Mouse (Mus musculus): ENCODE measurements at regions not wholly inside any gene's neighbourhood (a gene's known extent, or its start where the extent isn't known, plus 50 kb on each side); places are given as distances from the start of the nearest gene placed in this dataset.

DNA sequence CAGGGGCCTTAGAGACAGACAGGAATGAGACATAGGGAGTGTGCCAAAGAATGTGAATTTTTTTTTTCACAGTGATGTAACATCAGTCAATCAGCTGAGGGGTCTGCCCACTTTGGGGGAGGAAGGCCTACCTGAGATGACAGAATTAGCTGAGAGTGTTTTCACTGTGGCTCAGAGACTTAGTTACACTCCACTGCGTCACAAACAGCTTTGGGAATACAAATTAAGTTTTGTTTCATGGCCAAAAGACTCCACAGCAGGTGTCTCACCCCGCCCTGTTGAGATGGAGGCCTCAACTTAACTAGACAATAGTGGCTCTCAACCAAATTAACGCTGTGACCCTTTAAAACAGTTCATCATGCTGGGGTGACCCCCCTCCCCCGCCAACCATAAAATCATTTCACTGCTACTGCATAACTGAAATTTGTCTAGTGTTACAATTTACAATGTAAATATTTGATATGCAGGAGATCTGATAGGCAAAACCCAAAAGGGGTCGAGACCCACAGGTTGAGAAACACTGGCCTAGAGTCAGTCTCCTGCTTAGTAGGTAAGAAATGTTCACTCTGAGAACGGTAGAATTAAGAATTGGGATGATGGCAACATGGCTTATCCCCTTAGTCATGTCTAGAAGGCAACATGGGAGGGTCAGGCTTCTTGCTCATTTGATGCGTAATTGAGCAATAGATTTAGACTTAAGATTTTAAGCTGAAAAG is 184.3 kb downstream of the Katnal1 start:
- no peak for DNase-seq (ENCODE audit: low spot score in 2 of 2)

DNA sequence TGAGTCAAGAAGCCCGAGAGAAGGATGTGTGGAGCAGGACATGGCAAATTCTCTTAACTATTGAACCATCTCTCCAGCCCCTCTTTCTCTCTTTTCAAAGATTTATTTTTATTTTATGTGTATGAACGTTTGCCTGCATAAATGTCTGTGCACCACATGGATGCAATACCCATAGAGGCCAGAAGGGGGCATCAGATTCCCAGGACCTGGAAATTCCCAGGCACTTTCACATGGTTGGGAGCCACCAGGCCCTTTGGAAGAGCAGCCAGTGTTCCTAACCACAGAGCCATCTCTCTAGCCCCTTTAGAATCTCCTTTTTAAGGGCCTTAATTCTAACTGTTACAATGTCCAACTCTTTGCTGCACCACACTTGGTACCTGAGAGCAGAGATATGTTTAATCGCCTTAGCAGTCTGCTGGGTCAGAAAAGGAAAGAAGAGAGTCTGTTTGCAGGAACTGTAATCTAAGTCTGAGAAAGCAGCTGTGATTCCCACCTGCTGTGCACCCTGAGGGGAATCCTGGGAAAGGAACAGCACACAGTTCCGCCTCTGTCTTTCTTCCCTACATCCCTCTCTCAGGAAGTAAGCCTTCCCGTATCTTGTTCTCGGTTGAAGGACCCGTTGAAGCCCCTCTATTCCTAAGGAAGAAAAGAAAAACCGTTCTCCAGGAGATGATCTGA is 186.8 kb downstream of the Katnal1 start:
- DNase-seq (ENCODE audit: low spot score in 2 of 2) = no peak

DNA sequence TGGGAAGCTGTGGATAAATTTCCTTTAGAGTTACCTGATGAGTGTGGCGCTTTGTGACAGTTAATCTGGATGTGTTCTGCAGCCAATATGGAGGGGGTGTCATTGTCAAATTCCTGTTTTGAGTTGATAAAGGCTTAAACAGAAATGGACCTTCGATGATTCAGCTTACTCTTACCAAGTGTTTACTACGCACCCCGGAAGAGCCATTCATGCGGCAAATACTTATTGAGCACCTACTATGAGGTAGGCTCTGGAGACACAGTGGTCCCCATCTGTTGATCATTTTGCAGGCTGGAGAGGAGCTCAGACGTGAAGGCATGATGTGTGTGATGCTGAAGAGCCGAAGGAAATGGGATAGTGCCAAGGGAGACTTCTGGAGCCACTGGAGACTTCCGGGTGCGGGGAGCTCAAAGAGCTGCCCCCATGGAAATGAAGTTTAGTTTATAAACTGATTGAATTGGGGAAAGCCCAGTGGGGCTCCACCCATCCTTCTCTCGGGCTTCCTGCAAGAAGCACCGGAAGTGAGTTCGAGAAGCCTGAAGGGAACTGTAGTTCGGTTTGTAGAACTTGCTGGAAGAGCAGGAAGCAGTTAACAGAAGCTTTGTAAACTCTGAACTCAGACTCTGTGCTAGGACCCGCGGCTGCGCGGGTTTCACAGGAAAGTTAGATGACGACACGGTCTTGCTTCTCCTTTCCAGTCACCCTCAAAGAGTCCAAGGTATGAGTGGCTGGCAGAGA is 187.7 kb downstream of the Katnal1 start:
- no peak for DNase-seq (ENCODE audit: low spot score in 2 of 2)

DNA sequence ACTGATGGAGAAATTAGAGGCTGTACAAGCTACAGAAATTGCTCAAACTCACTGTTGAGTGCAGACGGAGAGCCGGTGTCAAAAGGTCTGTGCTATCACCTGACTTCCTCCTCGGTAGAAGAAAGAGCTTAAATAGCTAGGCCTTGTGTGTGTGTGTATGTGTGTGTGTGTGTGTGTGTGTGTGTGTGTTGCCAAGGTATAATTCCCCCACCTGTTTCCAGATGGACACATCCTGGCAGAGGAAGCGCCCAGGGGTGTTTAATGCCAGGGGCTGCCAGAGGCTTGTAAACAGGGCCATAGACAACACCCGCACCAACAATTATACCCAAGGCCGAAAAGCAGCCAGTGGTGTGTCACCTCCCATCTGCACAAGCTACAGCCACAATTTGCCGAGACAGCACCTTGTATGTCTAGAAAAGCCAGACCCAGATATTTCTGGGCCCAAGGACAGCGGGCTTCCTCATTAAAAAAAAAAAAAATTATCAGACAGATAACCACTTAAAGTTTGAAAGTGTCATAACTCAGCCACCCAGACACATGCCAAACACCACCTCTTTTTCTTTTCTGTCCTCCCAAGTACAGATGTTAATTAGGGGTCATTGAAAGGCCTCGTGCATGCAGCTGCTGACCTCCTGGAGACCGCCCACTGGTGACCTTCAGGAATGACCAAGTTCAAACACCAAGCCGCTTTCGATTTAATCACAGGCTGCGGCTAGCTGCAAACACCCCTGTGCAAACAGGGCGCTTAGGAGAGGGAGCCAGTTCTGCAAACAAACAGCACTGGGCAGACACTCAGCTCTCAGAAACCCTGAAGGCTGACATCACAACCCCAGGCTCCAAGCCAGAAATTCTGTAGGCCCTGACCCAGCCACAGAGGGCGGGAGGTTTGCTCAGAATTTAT is 188.0 kb upstream of the Ubl3 start:
- peak in 1 of 2 experiments; percentile 21 for DNase-seq (ENCODE audit: low spot score in 2 of 2)

DNA sequence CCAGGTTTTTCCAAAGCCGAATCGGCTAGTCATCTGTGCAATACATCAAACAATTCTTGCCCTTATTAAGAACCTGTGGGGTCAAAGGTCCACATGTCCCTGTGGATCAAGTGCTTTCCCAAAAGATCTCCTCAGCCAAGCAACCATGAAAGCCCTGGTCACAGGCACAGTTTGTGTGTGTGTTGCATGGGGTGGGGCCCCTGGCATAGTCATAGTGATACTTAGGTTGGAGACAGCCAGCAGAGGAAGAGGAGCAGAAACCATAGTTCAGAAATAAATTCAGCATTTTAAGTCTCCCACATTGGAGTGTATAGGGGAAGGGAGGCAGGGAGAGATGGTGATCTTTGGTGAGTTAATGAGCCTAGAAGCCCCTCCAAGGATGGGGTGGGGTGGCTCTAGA is 187.1 kb upstream of the Ubl3 start:
- DNase-seq (ENCODE audit: low spot score in 2 of 2) = no peak

DNA sequence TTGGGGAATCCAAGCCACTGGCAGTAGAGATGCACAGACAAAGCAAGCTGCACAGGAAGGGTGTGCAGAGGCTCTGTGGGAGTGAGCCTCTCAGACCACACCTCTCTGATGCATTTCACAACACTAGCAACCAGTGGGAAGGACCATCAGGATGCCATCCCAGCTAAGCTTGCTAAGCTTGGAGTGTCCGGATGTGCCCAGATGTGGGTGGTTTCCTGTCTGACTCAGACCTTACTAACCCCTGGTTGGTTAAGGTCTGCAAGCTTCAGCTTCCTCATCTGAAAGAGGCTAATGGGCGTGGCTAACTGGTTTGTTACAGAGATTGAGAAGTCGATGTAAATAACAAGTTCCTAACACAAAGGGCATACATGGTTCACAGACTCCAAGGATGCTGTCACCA is 186.6 kb upstream of the Ubl3 start:
- DNase-seq (ENCODE audit: low spot score in 2 of 2) = no peak

DNA sequence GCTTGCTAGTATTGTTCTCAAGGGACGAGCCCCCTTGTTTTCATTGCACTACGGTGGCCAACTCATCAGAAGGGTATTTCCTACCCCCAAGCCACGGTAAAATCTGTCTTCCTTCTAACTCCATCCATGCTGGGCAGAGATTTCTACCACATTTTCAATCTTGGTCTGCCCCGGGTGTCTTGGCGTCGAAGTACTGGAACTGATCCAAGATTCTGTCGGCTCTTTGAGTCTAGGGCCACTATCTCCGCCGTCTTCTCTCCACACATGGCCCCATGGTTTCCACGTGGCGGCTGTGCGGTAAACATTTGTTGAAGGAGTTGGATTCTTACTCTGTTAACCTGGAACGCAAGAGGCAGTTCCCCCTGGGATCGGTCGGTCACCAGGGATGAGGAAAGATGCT is 177.0 kb upstream of the Ubl3 start:
- DNase-seq (ENCODE audit: low spot score in 2 of 2) = no peak

DNA sequence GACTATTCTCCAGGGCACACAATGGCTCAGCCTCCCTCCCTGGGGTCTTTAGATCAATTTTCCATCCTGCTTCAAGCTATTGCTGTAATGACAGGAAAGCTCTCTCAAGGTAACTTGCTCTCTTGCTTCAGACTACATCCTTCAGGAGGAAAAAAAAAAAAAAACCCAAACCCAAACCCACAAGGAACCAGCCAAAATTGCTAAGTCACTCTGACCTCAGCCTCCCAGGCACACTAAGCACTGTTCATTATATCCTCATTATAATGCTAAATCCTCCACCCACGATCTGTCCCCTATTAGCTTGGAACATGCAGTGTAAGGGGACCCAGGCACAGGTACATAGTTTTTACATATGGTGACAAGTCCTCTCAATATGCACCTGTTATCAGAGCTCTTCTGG is 175.9 kb upstream of the Ubl3 start:
- DNase-seq (ENCODE audit: low spot score in 2 of 2) = no peak

DNA sequence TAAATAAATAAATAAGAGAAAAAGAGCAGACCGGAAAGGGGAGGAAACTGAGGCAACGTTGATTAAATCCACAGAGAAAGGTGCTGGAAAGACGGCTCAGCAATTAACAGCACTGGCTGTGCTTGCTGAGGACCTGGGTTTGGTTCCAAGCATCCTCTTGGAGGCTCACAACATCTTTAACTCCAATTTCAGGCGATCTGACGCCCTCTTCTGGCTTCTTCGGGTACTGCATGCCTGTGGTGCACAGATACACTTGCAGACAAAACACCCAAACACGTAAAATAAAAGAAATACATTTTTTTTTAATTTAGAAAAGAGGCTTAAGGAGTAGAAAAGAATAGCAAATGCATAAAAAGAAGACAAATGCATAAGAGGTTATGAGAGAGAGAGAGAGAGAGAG is 173.9 kb upstream of the Ubl3 start:
- no peak for DNase-seq (ENCODE audit: low spot score in 2 of 2)

DNA sequence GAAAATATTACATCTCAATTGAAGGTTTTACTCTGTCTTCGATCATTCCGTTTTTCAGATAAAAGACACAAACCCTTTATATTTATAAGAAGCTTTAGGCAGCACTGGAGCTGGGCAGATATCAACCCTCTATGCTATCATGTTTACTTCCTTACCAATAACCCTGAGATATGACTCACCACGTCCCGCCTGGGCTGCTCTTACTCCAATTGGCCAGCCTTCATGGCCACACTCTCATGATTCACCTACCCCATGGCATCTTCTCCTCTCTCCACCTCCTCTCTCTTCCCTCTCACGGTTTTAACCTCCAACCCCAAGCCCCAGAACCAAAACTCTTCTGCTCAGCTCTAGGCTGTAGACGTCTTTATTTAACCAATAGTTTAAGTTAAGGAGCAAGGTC is 171.9 kb upstream of the Ubl3 start:
- DNase-seq (ENCODE audit: low spot score in 2 of 2) = no peak

DNA sequence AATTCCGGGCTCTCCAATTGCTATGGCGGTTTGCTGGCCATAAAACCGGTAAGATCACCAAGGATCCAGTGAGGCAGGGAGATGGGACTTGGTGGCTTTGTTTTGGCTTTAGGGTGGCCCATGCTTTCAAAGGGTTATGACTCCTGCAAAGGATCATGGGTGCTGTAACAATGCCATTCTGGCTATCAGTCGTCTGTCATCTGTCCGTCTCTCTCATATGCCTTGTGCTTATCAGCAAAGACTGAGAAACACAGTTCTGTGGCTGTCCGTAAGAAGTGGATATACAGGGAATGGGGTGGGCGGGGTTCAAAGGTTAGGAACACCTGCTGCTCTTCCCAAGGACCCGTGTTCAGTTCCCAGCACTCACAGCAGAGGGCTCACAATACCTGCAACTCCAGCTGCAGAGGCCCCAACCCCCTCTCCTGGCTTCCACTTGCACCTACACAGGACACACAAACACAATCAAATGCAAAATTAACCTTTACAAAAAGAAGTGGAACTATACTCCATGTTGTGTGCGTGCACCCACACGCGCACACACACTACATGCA is 171.2 kb upstream of the Ubl3 start:
- DNase-seq (ENCODE audit: low spot score in 2 of 2) = no peak

DNA sequence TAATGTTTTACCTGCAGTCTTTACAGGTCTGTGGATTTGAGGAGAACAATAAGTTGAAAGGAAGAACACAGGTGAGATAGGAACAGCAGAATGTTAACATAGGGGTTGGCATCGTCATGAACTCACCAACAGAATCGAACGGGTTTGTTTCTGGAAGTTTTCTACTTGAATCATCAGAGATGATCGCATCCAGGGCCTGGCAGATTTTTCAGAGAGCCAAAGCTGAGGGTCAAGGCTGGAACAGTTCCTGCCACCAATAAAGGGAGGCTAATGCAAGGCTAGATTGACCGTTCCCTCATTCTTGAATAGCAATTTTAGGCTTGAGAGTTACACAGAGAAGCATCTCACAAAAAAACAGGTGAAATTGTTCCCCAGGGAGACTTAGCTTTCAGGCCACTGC is 168.0 kb upstream of the Ubl3 start:
- DNase-seq (ENCODE audit: low spot score in 2 of 2) = no peak

DNA sequence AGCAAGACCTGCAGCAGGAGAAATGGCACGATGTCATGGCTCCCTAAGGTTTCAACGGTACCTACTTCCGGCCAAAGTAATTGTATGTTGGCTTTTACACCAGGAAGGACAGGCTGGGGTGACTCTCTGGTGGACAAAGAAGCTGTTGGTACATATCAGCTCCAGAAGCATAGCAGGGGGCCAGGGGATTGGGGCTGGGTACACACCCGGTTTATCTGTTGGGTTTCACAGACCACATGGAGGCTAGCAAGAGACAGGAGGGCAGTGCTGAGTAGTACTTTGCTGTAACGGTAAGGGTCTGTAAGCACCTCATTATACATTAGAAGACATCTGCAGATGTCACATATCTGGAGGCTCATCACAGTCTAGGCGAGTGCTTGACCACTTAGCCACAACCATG is 164.0 kb upstream of the Ubl3 start:
- no peak for DNase-seq (ENCODE audit: low spot score in 2 of 2)

DNA sequence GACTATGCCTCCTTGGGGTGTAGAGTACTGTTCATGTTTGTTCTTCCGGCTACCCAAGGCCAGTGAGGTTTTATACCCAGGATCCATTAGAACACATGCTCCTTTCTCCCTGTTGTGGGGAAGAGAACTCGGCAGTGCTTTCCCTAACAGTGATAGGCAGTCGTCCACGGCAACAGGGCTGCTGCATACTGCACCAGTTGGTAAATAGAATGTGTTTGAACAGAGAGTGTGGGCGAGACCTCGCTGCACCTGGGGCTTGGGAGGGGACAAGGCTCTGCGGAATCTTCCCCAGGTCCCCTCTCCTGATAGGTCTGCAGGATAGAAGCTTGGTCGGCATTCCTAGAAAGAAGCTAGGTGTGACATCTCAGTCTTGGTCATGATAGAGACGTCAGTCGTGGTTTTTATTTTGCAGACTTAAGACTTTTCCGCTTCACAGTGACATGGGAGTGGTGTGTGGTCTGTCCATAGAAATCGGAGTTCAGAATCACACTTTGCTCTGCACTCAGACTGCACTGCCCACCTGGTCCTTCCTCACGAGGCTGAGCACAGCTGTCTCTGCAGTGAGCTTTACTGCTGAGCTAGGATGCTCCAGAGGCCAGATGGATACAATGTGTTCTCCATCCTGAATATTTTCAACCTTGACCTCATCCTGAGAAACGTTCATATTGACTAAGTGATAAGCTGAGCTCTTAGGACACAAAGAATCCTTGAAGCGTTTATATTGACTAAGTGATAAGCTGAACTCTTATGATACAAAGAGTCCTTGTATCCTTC is 162.8 kb upstream of the Ubl3 start:
- DNase-seq (ENCODE audit: low spot score in 2 of 2) = peak in 1 of 2 experiments; percentile 10

DNA sequence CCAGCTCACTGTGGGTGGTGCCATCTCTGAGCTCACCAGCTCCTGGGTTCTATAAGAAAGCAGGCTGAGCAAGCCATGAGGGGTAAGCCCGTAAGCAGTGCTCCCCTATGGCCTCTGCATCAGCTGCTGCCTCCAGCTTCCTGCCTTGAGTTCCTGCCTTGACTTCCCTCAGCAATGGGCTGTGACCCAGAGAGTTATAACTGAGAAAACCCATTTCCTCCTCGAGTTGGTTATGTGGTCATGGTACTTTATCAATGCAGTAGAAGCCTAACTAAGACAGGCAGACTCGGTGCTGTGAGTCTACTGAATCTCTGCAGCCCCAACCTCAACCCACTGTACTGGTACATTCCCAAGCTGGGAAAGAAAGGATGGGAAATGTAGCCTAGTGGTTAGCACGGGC is 162.2 kb upstream of the Ubl3 start:
- DNase-seq (ENCODE audit: low spot score in 2 of 2) = no peak

DNA sequence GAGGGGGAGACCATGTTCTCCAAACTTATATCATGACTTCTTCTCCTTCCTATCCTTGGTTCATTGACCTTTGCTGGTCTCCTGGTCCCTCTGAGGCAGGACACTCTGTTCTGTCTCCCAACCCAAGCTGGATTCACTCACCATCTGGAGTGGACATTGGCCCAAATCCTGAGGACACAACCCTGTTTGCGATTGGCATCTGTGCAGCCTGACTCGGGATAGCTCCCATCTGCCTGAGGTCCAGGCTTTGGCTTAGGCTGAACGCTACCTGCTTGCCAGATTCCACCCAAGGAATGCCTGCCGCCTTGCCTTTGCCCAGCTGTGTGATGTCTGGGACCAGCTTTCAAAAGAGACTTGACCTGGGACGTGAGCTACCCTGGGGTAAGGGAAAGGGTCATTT is 161.2 kb upstream of the Ubl3 start:
- no peak for DNase-seq (ENCODE audit: low spot score in 2 of 2)

DNA sequence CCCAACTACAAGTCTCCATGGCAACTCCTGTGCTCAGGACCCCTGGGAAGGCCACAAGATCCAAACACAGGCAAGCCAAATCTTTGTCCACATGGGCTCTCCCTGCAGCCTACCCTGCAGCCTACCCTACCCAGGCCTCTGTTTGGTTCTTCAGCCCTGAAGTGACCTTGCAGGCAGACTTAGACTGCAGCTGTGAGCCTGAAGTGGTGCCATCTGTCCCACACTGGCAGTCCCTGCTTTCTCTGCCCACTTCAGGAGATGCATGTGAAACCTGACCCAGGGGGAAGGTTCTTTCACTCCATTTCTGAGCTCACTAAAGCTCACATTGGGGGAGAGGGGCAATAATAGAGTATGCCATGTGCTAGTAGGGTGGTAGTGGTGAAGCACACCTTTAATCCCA is 160.4 kb upstream of the Ubl3 start:
- no peak for DNase-seq (ENCODE audit: low spot score in 2 of 2)

DNA sequence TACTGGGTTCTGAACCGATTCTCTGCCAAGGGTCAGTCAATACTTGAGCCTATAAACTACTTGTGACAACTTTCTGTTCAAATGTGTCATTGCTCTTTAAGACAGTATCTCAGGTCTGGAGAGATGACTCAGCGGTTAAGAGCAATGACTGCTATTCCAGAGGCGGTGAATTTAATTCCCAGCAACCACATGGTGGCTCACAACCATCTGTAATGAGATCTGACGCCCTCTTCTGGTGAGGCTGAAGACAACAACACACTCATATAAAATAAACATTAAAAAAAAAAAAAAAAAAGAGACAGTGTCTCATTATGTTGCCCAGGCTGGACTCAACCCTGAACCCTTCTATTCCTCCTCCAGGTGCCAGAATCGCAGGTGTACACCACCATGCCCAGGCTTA is 159.0 kb upstream of the Ubl3 start:
- no peak for DNase-seq (ENCODE audit: low spot score in 2 of 2)

DNA sequence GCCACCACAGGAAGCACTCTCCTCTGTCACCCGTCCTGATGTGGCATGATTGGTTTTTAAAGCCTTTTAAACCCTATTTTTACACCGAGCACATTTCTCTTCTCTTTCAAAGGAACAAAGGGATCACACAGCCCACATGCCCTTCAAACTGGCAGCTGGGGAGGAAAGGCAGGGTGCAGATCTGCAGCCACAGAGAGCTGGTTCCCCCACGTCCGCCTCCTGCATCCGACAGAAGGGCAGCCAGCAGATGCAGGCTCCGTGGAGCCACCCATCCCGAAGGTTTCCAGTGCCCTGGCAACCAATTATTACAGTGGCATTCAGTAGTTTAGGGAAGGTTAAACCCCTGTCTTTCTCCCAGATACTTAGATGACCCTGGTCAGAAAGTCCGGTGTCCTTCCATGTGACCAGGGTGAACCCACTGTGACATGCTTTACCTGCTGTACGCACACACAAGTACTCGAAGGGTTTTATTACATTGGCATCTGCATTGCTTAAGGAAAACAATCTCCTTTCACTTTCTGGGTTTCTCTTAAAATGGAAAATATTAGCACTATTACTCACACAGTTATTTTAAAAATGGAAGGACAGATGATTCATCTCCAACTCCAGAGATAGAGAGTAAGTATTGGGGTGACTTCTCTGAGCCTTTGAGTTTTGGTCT is 156.7 kb upstream of the Ubl3 start:
- peak in 1 of 2 experiments; percentile 45 for DNase-seq (ENCODE audit: low spot score in 2 of 2)
